Mouse (Mus musculus): Measurements from ENCODE around the gene B230104I21Rik. TPM values are rescaled to one million over a fixed set of nuclear protein-coding genes. Genes with fewer than 3 reads are reported as not detected.
A peak's percentile ranks its signal among the peaks of the same experiment; 100 is the strongest.

B230104I21Rik gene
- polyA plus RNA-seq, 1 experiment from 2014 or later = not detected

DNA sequence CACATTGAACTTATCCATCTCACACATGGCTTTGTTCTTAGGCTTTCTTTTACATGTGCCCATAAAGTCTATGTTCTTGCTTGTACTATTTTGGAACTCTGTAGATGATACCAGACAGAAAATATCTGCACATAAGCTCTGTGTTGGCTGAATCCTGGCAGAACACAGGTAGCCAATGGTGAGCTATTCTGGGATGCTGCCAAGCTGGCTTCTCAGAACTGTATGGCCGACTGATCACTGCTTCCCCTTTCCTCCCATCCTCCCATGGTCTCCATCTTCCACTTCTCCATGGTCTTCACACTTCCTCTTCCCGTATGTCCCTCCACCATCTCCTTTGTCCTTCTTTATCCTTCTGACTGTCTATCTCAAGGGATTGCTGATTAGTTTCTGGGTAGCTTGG, 26.8 kb upstream of the B230104I21Rik start:
- H3K9me3 ChIP-seq (ENCODE audit: low read length) = no peaks in the 10 kb centered on the region
- ATAC-seq (no peak), DNase-seq (ENCODE audit: low spot score) (no peak)
- H3K4me3 ChIP-seq (ENCODE audit: low read depth, low read length) = no peak overlapping the region
- no peak overlapping the region for H3K9ac ChIP-seq (replicated peaks; ENCODE audit: low read depth)
- WGBS = 80% methylated on average over 2 of the region's 2 CpGs
- no peak overlapping the region for H3K27ac ChIP-seq (ENCODE audit: low read length)
- H3K27me3 ChIP-seq (replicated peaks; ENCODE audit: insufficient read depth, low read length) = no peaks in the 10 kb centered on the region
- TF ChIP-seq CTCF (IDR thresholded peaks at IDR 0.05) = no peak
- no peak for TF ChIP-seq EP300 (IDR thresholded peaks at IDR 0.05)
- H3K36me3 ChIP-seq (ENCODE audit: insufficient read depth, low read length) = no peaks in the 10 kb centered on the region
- no peaks in the 10 kb centered on the region for H3K4me1 ChIP-seq (ENCODE audit: insufficient read depth, low read depth, low read length)
- no peak overlapping the region for H3K4me2 ChIP-seq (replicated peaks; ENCODE audit: low read depth, low read length)

DNA sequence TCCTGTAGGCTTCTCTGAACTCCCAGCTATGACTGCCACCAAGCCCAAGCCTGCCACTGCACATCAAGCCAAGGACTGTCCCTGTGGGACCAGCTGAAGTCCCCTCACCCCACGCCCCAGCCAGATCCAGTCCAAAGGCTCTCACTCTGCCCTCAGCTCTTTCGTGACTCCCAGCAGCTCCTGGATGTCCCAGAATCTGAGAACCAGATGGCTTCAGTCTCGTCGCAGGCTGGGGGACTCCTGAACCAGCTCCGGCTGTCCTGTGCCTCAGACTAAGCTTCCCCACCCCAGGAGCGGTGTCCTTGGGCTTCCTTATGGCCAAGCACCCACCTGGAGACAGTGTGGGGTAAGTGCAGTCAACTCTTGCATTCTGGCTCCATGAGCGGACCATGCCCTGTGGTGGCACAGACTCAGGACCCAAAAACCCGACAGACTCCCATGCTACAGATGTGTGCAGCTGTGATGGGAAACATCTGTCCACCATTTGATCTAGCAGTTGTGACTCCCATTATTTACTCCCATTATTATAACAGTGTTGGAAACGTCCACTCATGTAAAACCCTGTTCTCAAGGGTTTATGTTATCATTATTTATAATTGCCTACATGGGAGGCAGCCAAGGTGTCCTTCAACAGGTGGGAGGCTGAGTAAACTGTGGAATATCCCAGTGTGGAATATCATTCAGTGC, 25.2 kb upstream of the B230104I21Rik start:
- 51% methylated on average over 9 of the region's 9 CpGs for WGBS
- DNase-seq (ENCODE audit: low spot score) (peak; percentile 24), ATAC-seq (peak; percentile 43)

DNA sequence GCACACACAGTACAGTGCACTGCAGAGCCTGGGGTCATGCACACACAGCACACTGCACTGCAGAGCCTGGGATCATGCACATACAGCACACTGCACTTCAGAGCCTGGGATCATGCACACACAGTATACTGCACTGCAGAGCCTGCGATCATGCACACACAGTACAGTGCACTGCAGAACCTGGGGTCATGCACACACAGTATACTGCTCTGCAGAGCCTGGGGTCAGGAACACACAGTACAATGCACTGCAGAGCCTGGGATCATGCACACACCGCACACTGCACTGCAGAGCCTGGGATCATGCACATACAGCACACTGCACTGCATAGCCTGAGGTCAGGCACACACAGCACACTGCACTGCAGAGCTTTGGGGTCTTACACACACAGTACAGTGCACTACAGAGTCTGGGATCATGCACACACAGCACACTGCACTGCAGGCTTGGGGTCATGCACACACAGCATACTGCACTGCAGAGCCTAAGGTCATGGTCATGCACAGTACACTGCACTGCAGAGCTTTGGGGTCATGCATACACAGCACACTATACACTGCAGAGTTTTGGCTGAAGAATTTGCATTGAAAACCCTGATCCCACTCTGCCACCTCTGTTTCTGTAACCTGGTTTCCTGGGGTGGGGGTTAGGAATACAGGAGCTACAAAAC, 23.6 kb upstream of the B230104I21Rik start:
- Histone ChIP-seq H3K9me3 (ENCODE audit: low read length) (no peaks in the 10 kb centered on the region), H3K4me1 (ENCODE audit: insufficient read depth, low read depth, low read length) (no peaks in the 10 kb centered on the region), H3K9ac (replicated peaks; ENCODE audit: low read depth) (no peak overlapping the region), H3K4me3 (ENCODE audit: low read depth, low read length) (no peak overlapping the region), H3K27me3 (replicated peaks; ENCODE audit: insufficient read depth, low read length) (no peaks in the 10 kb centered on the region), H3K27ac (ENCODE audit: low read length) (no peak overlapping the region), H3K4me2 (replicated peaks; ENCODE audit: low read depth, low read length) (no peak overlapping the region), H3K36me3 (ENCODE audit: insufficient read depth, low read length) (no peaks in the 10 kb centered on the region)
- ATAC-seq (no peak), DNase-seq (ENCODE audit: low spot score) (no peak)
- TF ChIP-seq EP300 (IDR thresholded peaks at IDR 0.05) (no peak), CTCF (IDR thresholded peaks at IDR 0.05) (no peak)
- 86% methylated on average over 2 of the region's 2 CpGs for WGBS

More for the DNA sequence above, 25.2 kb upstream of the B230104I21Rik start:
- Histone ChIP-seq H3K4me3 (ENCODE audit: low read depth, low read length) (no peak overlapping the region), H3K9ac (replicated peaks; ENCODE audit: low read depth) (no peak overlapping the region), H3K27me3 (replicated peaks; ENCODE audit: insufficient read depth, low read length) (no peaks in the 10 kb centered on the region), H3K4me2 (replicated peaks; ENCODE audit: low read depth, low read length) (no peak overlapping the region), H3K4me1 (ENCODE audit: insufficient read depth, low read depth, low read length) (no peaks in the 10 kb centered on the region), H3K9me3 (ENCODE audit: low read length) (no peaks in the 10 kb centered on the region), H3K36me3 (ENCODE audit: insufficient read depth, low read length) (no peaks in the 10 kb centered on the region), H3K27ac (ENCODE audit: low read length) (no peak overlapping the region)
- no peak for TF ChIP-seq EP300 (IDR thresholded peaks at IDR 0.05)
- no peak for TF ChIP-seq CTCF (IDR thresholded peaks at IDR 0.05)

DNA sequence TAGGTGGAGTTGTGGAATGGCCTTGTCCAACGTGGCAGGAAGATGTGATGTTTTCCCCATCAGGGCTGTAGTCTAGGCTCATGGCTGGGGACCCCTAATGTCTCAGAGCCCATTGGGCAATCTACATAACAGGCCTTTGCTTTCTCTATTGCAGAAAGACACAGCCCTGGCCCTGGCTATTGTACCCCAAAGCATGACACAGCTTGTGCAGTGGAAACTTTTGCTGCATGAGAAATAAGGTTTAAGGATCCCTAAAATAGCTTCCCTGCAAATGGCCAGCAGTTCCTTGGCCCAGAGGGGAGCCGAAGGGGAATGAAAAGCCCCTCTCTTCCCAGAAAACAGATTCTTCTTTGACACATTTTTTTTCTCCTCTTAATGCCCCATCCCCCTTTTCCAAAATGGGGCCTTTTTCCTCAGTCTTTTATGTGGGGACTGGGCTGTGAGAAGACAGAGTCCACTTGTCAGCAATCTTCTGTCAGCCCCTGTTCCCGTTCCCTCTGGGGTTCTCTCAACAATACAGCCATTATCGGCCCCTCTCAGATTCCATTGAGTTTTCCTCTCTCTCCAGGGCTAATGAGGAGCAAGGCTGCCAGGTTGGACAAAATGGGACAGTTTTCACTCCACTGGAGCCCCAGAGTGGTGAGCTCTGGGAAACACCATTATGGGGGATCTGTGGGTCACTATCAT, 22.8 kb upstream of the B230104I21Rik start:
- no peak overlapping the region for H3K9ac ChIP-seq (replicated peaks; ENCODE audit: low read depth)
- H3K36me3 ChIP-seq (ENCODE audit: insufficient read depth, low read length) = no peaks in the 10 kb centered on the region
- no peak overlapping the region for H3K27ac ChIP-seq (ENCODE audit: low read length)
- DNase-seq (ENCODE audit: low spot score) (no peak), ATAC-seq (no peak)
- no peak overlapping the region for H3K4me3 ChIP-seq (ENCODE audit: low read depth, low read length)
- no peaks in the 10 kb centered on the region for H3K27me3 ChIP-seq (replicated peaks; ENCODE audit: insufficient read depth, low read length)
- H3K4me2 ChIP-seq (replicated peaks; ENCODE audit: low read depth, low read length) = no peak overlapping the region
- 32% methylated on average over 4 of the region's 4 CpGs for WGBS
- TF ChIP-seq CTCF (IDR thresholded peaks at IDR 0.05) (no peak), EP300 (IDR thresholded peaks at IDR 0.05) (no peak)
- H3K4me1 ChIP-seq (ENCODE audit: insufficient read depth, low read depth, low read length) = no peaks in the 10 kb centered on the region
- H3K9me3 ChIP-seq (ENCODE audit: low read length) = no peaks in the 10 kb centered on the region

DNA sequence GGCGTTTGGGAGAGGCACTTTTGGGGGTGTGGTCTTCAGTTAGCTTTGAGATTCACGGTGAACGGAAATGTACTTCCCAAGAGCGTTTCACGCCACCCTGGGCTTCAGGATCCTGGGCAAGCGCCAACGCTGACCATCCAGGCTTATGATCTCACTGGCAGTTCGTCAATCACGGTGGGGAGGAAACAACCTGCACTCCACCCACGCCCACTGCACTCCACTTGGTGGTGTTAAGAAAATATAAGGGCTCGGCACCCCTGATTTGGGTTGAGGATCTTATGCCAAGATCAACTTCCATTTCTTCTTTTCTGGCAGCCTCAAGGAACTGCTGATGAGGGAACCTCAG, 22.3 kb upstream of the B230104I21Rik start:
- no peaks in the 10 kb centered on the region for H3K4me1 ChIP-seq (ENCODE audit: insufficient read depth, low read depth, low read length)
- H3K27me3 ChIP-seq (replicated peaks; ENCODE audit: insufficient read depth, low read length) = no peaks in the 10 kb centered on the region
- ATAC-seq (no peak), DNase-seq (ENCODE audit: low spot score) (no peak)
- H3K9ac ChIP-seq (replicated peaks; ENCODE audit: low read depth) = no peak overlapping the region
- 54% methylated on average over 11 of the region's 11 CpGs for WGBS
- no peak overlapping the region for H3K4me2 ChIP-seq (replicated peaks; ENCODE audit: low read depth, low read length)
- H3K27ac ChIP-seq (ENCODE audit: low read length) = no peak overlapping the region
- TF ChIP-seq CTCF (IDR thresholded peaks at IDR 0.05) = no peak
- H3K36me3 ChIP-seq (ENCODE audit: insufficient read depth, low read length) = no peaks in the 10 kb centered on the region
- no peak overlapping the region for H3K4me3 ChIP-seq (ENCODE audit: low read depth, low read length)
- H3K9me3 ChIP-seq (ENCODE audit: low read length) = no peaks in the 10 kb centered on the region

DNA sequence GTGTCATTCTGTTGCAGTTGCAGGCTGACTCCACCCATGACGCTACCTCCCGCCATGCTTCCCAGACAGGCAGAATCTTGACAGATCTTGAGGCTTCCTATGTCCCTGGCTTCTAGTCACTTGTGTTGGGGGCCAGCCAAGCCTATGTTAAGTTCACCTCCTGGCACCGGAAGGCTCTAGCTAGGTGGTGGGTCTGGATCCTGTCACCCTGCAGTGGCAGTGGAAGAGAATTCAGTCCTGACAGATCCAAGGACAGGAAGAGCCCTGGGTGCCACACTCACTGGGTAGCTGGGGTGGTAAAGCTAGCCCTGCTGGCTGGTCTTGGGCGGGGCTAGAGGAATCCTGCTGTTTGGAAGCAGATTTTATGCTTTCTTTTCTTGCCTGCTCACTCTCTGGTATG, 10.5 kb upstream of the B230104I21Rik start:
- no peak overlapping the region for H3K4me2 ChIP-seq (replicated peaks; ENCODE audit: low read depth, low read length)
- H3K9ac ChIP-seq (replicated peaks; ENCODE audit: low read depth) = no peak overlapping the region
- no peak overlapping the region for H3K27ac ChIP-seq (ENCODE audit: low read length)
- H3K27me3 ChIP-seq (replicated peaks; ENCODE audit: insufficient read depth, low read length) = no peaks in the 10 kb centered on the region
- ATAC-seq (no peak), DNase-seq (ENCODE audit: low spot score) (no peak)
- TF ChIP-seq EP300 (IDR thresholded peaks at IDR 0.05) (no peak), CTCF (IDR thresholded peaks at IDR 0.05) (no peak)
- H3K36me3 ChIP-seq (ENCODE audit: insufficient read depth, low read length) = no peaks in the 10 kb centered on the region
- no peak overlapping the region for H3K4me3 ChIP-seq (ENCODE audit: low read depth, low read length)
- H3K9me3 ChIP-seq (ENCODE audit: low read length) = no peaks in the 10 kb centered on the region
- WGBS = 53% methylated on average over 4 of the region's 4 CpGs
- H3K4me1 ChIP-seq (ENCODE audit: insufficient read depth, low read depth, low read length) = no peaks in the 10 kb centered on the region
